Comparison of ENCODE assay signal across 7 mouse cellular contexts in the genomic region with DNA sequence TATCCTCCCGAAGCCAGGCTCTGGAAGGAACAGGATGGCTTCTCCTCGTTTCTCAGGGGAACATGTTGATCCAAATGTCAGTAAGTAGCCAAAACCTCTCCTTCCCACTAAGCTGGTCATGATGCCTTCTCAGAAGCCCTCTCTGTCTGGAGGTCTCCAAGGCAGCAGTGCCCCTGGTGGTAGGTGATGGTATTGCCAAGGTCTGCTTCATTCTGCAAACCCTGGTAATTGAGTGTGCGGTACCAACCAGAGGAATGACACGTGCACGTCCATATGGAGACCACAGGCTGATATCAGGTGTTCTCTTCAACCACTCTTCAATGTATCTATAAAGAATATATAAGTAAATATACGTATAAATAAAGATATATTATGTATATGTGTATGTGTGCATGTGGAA. TPM values are rescaled to one million over a fixed set of nuclear protein-coding genes. Genes with fewer than 3 reads are reported as not detected.
DNase-seq lines count a peak whose midpoint lies in the region; ATAC-seq and TF ChIP-seq lines count a peak whose summit lies in the region.

No protein-coding gene starts in this region.

- H3K9ac ChIP-seq in liver, embryonic 13.5 days = no peak overlapping the region

- H3K4me2 ChIP-seq in liver, embryonic 13.5 days = no peak overlapping the region

- no peak overlapping the region for H3K4me3 ChIP-seq in testis, adult 2 months (ENCODE audit: control insufficient read depth, low read depth, low read length)
- H3K4me3 ChIP-seq in kidney, adult 2 months (ENCODE audit: insufficient read depth, low read depth, low read length) = no peak overlapping the region
- no peak overlapping the region for H3K4me3 ChIP-seq in liver, embryonic 13.5 days (replicated peaks)

- TF ChIP-seq POLR2A in testis, adult 2 months (IDR thresholded peaks at IDR 0.05; ENCODE audit: control insufficient read depth, low read depth, low read length) = no peak
- no peak for TF ChIP-seq POLR2A in kidney, adult 2 months (IDR thresholded peaks at IDR 0.05; ENCODE audit: low read depth, low read length)

- no peak overlapping the region for H3K27ac ChIP-seq in testis, adult 2 months (ENCODE audit: control insufficient read depth, insufficient read depth, low read depth, low read length)
- H3K27ac ChIP-seq in kidney, adult 2 months (ENCODE audit: insufficient read depth, low read depth, low read length) = no peak overlapping the region
- H3K27ac ChIP-seq in liver, embryonic 13.5 days = no peak overlapping the region

- ATAC-seq in liver, embryonic 13.5 days (ENCODE audit: low read depth) = no peak

- H3K27me3 ChIP-seq in testis, adult 2 months (ENCODE audit: control insufficient read depth, insufficient read depth, low read length) = no peaks in the 10 kb centered on the region
- H3K27me3 ChIP-seq in kidney, adult 2 months (replicated peaks; ENCODE audit: control insufficient read depth, insufficient read depth, low read length) = no peaks in the 10 kb centered on the region
- H3K27me3 ChIP-seq in liver, embryonic 13.5 days = no peaks in the 10 kb centered on the region

- DNase-seq in testis, postnatal 14 days (ENCODE audit: low spot score) = no peak
- DNase-seq in adrenal gland, adult 2 months = peak; percentile 42
- DNase-seq in embryo, embryonic 11.5 days (ENCODE audit: low read depth, low spot score) = peak; percentile 46
- DNase-seq in kidney, adult 2 months = peak; percentile 40
- DNase-seq in liver, embryonic 13.5 days = peak; percentile 46
- peak; percentile 65 for DNase-seq in right cerebral cortex, postnatal 14 days

- 32% methylated on average over 6 of the region's 6 CpGs for WGBS in kidney, adult 2 months
- 19% methylated on average over 6 of the region's 6 CpGs for WGBS in liver, embryonic 13.5 days (ENCODE audit: insufficient replicate concordance)

- H3K9me3 ChIP-seq in liver, embryonic 13.5 days (replicated peaks) = no peaks in the 10 kb centered on the region

- TF ChIP-seq CTCF in testis, adult 2 months (IDR thresholded peaks at IDR 0.05; ENCODE audit: control insufficient read depth, insufficient read depth, insufficient replicate concordance, low read depth, low read length) = peak; percentile 90; the same call in 1 of the 2 replicates
- peak; percentile 92 for TF ChIP-seq CTCF in kidney, adult 2 months (conservative IDR thresholded peaks at IDR 0.05; ENCODE audit: insufficient read depth, insufficient read length, low read depth, low read length)

- H3K4me1 ChIP-seq in testis, adult 2 months (ENCODE audit: control insufficient read depth, insufficient read depth, low read length) = no peaks in the 10 kb centered on the region
- H3K4me1 ChIP-seq in kidney, adult 2 months (ENCODE audit: control insufficient read depth, insufficient read depth, low read length) = no peaks in the 10 kb centered on the region
- no peaks in the 10 kb centered on the region for H3K4me1 ChIP-seq in liver, embryonic 13.5 days (replicated peaks)

- H3K36me3 ChIP-seq in testis, adult 2 months (ENCODE audit: control insufficient read depth, insufficient read depth, low read length) = no peaks in the 10 kb centered on the region
- no peaks in the 10 kb centered on the region for H3K36me3 ChIP-seq in kidney, adult 2 months (ENCODE audit: control insufficient read depth, insufficient read depth, low read length)
- no peaks in the 10 kb centered on the region for H3K36me3 ChIP-seq in liver, embryonic 13.5 days

RNA-seq across cellular contexts. Expression of gene Mettl22, which starts 11.5 kb away (rescaled TPM):
- polyA plus RNA-seq in testis, adult 2 months (2012; rRNA removed) = 110 and 113 TPM in 2 replicates
- total RNA-seq in adrenal gland, adult 2 months (2021) = 10 to 100 TPM; 15.1 to 19.3 TPM
- 25.2 and 30.1 TPM in 2 replicates for polyA plus RNA-seq in adrenal gland, adult 2 months (2012; rRNA removed)
- polyA plus RNA-seq in kidney, adult 2 months (2012; rRNA removed) = 24.5 and 26.0 TPM in 2 replicates
- polyA plus RNA-seq in liver, embryonic 13.5 days (2015; fragmentation: Nextera tagmentation; extraction: Ambion mirVana) = 7.8 and 9.1 TPM in 2 replicates

RNA-seq across cellular contexts. Expression of gene Tmem114, which starts 34.2 kb away (rescaled TPM):
- polyA plus RNA-seq in testis, adult 2 months (2012; rRNA removed) = 19.4 and 22.5 TPM in 2 replicates
- total RNA-seq in adrenal gland, adult 2 months (2021) = not detected
- 0.07 TPM in 1 of 2 replicates, not detected in the other for polyA plus RNA-seq in adrenal gland, adult 2 months (2012; rRNA removed)
- not detected in 2 replicates for polyA plus RNA-seq in kidney, adult 2 months (2012; rRNA removed)
- polyA plus RNA-seq in liver, embryonic 13.5 days (2015; fragmentation: Nextera tagmentation; extraction: Ambion mirVana) = not detected in 2 replicates

RNA-seq across cellular contexts. Expression of gene Abat, which starts 54.1 kb away (rescaled TPM):
- 14.7 and 21.2 TPM in 2 replicates for polyA plus RNA-seq in testis, adult 2 months (2012; rRNA removed)
- 100 to 1,000 TPM in 1 of 2 experiments, 10 to 100 TPM in 1; 66.4 to 111 TPM for total RNA-seq in adrenal gland, adult 2 months (2021)
- 37.9 and 46.4 TPM in 2 replicates for polyA plus RNA-seq in adrenal gland, adult 2 months (2012; rRNA removed)
- 267 and 285 TPM in 2 replicates for polyA plus RNA-seq in kidney, adult 2 months (2012; rRNA removed)
- polyA plus RNA-seq in liver, embryonic 13.5 days (2015; fragmentation: Nextera tagmentation; extraction: Ambion mirVana) = 17.1 and 22.0 TPM in 2 replicates

Comparison
In these comparisons a context has a peak if more than half of its experiments do, and no peak if none do; other contexts are left out.
1. RNA of gene Tmem114, which starts 34.2 kb away (polyA plus RNA-seq): 19.4 to 22.5 TPM in testis, adult 2 months; 0.07 TPM in adrenal gland, adult 2 months, not detected in kidney, adult 2 months and not detected in liver, embryonic 13.5 days; every median in the first group is over 10 times any median in the second.